Mouse (Mus musculus): Measurements from ENCODE around the gene Scube2. TPM values are rescaled to one million over a fixed set of nuclear protein-coding genes. Genes with fewer than 3 reads are reported as not detected.

Gene Scube2
- under 1 TPM; 0.26 to 0.56 TPM for total RNA-seq (2021)
- long read RNA-seq, experiment 1: 0 reads
- long read RNA-seq, experiment 2: 0 reads

GRCm38 (mm10) chr7:109865370-109866229 lies at the start of gene Scube2:
Scube2 (minus strand) TSS chr7:109865679.
- peak; percentile 53 to 68 for DNase-seq

- no peak for DNase-seq
Observed at GRCm38 (mm10) chr7:109906165-109906564, 40.7 kb upstream of the Scube2 start.

- no peak for DNase-seq
Observed at GRCm38 (mm10) chr7:109900921-109901320, 35.4 kb upstream of the Scube2 start.

GRCm38 (mm10) chr7:109898911-109899310 lies 33.4 kb upstream of the Scube2 start:
- DNase-seq: peak; percentile 42 to 49

- DNase-seq: peak; percentile 70 to 85
Observed at GRCm38 (mm10) chr7:109892530-109892929, 27.1 kb upstream of the Scube2 start.

- DNase-seq: no peak
Observed at GRCm38 (mm10) chr7:109891786-109892185, 26.3 kb upstream of the Scube2 start.

GRCm38 (mm10) chr7:109890256-109890655 lies 24.8 kb upstream of the Scube2 start:
- no peak for DNase-seq

GRCm38 (mm10) chr7:109889300-109889699 lies 23.8 kb upstream of the Scube2 start:
- DNase-seq: no peak

- no peak for DNase-seq
Observed at GRCm38 (mm10) chr7:109886249-109886648, 20.8 kb upstream of the Scube2 start.

- no peak for DNase-seq
Observed at GRCm38 (mm10) chr7:109882574-109882973, 17.1 kb upstream of the Scube2 start.

- no peak for DNase-seq
Observed at GRCm38 (mm10) chr7:109881561-109882099, 16.2 kb upstream of the Scube2 start.

GRCm38 (mm10) chr7:109879158-109879557 lies 13.7 kb upstream of the Scube2 start:
- peak in 1 of 2 experiments; percentile 14 for DNase-seq

GRCm38 (mm10) chr7:109876085-109876484 lies 10.6 kb upstream of the Scube2 start:
- no peak for DNase-seq

- DNase-seq: no peak
Observed at GRCm38 (mm10) chr7:109875598-109875997, 10.1 kb upstream of the Scube2 start.

GRCm38 (mm10) chr7:109875033-109875432 lies 9.6 kb upstream of the Scube2 start:
- no peak for DNase-seq

GRCm38 (mm10) chr7:109873170-109873569 lies 7.7 kb upstream of the Scube2 start:
- no peak for DNase-seq

GRCm38 (mm10) chr7:109871232-109871631 lies 5.8 kb upstream of the Scube2 start:
- DNase-seq: no peak

GRCm38 (mm10) chr7:109868498-109868897 lies 3.0 kb upstream of the Scube2 start:
- DNase-seq: no peak

- no peak for DNase-seq
Observed at GRCm38 (mm10) chr7:109866643-109867042, 1.2 kb upstream of the Scube2 start.

GRCm38 (mm10) chr7:109863561-109863960 lies 1.9 kb downstream of the Scube2 start:
- DNase-seq: no peak

- DNase-seq: no peak
Observed at GRCm38 (mm10) chr7:109860162-109860561, 5.3 kb downstream of the Scube2 start.

GRCm38 (mm10) chr7:109859354-109859753 lies 6.1 kb downstream of the Scube2 start:
- DNase-seq: no peak

GRCm38 (mm10) chr7:109852752-109853212 lies 12.7 kb downstream of the Scube2 start:
- peak; percentile 63 to 67 for DNase-seq

Measured in adrenal gland, postnatal 36 days (tissue).